Mouse (Mus musculus): ENCODE data around the gene Cyp4x1.

Gene Cyp4x1

GRCm38 (mm10) chr4:115088611-115089338 lies 45.3 kb downstream of the Cyp4x1 start, which contains the start of gene Pdzk1ip1:
Gene Pdzk1ip1, plus strand, starts transcription at chr4:115088708.
- DNase-seq = no peak

GRCm38 (mm10) chr4:115086763-115087415 lies 47.2 kb downstream of the Cyp4x1 start:
- DNase-seq = no peak

DNA sequence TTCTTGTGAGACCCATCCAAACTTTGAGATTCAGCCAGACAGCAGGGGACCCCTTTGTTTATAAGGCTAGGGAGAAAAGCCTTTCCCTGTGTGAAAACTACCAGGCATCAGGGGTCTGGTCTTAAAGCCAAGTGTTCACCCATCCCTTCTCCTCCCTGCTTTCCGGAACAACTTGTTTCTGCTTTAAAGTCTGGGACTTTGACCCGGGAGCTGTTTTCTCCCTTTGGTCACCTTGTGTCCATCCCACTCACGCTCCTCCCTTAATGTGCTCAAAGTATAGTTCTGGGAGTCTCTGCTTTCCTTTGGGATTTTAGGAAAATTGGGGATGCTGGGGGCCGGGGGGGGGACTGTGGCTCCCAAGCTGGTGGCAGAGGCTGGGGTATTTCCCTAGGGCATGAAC lies 47.8 kb downstream of the Cyp4x1 start:
- DNase-seq = no peak

- peak; percentile 35 for DNase-seq
Measured at GRCm38 (mm10) chr4:115085522-115086095, 48.5 kb downstream of the Cyp4x1 start.

DNA sequence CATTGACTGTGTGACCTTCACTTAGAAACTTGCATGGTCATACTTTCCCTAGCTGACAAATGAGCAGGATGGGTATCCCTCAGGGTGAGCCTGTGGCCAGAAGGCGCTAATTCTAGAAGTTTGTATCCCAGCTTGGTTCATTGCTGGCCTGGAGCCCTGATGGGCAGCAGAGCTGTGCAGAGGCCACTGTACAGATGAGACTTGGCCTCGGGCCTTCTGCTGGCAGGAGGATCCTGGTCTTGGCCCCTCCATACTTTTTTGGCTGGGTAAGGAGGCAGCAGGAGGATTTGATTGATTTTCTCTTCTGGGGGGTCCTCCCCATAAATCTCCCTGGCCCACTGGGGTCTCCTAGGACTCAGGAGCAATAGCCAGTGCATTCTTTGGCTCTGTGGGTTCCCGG lies 51.0 kb downstream of the Cyp4x1 start:
- DNase-seq = no peak

- no peak for DNase-seq
Measured at GRCm38 (mm10) chr4:115079821-115080349, 54.2 kb downstream of the Cyp4x1 start.

GRCm38 (mm10) chr4:115078892-115079820 lies 54.9 kb downstream of the Cyp4x1 start:
- no peak for DNase-seq

DNA sequence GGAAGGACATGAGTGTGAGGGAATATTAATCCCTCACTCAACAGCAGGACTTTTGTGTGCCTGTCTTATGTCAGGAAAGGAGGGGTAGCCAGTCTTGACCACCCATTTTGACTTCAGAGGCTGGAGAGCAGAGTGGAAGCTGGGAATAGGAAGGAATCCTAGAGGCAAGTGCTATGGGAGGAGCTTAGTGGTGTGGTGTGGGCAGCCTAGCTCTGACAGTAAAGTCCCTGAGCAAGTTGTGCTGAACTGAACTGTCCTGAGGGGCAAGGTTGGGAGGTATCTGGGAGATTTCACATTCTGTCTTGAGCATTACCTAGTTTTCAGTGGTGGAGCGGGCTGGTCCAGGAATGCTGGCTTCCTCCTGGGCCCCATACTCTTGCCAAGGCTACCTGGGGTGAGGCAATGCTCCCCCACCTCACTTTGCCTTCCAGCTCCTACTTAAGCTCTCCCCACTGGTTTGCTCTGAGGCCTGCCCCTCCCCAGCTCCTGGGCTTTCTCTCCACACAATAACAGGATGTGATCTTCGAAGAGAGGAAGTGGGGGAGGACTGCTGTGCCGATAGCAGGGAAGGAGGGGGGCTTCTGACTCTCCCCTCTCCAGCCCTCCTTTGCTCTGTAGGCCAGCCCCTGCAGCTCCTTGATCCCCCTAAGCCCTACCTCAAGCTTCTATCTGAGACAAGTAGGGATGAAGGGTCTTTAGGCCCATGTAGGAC lies 58.7 kb downstream of the Cyp4x1 start:
- no peak for DNase-seq

DNA sequence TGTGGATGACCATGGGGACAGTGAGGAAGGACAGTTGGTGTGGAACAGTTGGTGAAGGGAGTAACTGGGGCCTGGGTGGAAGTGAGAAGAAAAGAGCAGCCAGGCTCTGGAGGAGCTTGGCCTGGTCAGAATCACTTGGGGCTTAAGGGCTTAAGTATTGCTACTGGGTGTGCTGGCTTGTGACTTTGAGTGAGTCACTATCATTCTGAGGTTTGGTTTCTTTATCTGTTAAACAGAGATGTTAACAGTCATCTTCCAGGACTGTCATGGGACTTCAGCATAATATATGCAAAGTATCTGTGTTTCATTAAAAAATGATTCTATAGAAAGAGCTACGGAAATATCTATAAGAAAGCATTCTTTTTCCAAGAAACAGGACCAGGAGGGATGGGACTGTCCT lies 59.3 kb downstream of the Cyp4x1 start:
- no peak for DNase-seq

DNA sequence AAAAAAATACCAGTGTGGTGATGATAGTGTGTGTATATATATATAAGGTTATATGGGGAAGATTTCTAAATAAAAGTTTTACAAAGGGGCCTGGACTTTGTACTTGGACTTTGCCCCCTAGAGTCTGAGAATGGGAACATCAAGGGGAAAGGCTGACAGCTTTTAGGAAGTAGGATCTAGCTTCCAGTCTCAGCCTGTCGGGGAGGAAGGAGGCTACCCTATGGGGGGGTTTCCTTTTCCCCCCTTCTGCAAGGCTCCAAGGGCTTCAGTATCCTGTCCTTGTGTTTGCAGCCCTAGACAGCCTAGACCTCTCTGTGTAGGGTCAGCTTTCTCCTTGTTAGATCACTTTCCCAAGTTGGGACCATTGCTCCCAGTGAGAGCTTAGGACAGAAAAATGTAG lies 62.4 kb downstream of the Cyp4x1 start:
- DNase-seq = no peak

DNA sequence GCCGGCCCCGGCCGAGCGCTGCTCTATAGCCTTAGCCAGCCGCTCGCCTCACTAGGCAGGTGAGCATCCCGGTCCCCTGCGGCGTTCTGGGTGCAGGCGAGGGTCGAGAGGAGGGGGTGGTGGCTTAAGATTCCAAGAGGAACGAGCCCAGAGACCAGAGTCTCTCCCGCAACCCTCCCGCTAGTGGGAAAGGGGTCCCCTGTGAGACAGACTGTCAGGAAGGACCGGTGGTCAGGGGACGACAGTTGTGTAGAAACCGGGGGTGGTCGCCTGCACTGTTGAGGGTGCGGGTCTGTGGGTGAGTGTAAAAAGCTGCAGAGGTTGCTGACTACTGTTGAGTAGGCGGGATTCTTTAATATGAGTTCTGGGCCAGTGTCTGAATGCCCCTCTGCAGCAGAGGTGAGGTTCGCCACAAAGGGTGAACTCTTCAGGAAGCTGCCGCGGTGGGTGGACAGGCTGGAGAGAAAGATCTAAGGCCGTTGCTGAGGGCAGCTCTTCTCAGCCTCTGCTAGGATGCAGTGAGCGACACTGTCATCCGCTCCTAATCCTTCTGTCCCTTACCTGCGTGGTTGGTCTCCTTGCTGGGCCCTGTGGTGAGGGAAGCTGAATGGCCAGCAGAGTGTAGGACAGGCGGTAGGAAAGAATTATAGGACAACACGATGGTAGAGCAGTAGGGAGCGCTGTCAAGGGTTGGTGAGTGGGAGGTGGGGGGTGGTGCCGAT lies 70.4 kb downstream of the Cyp4x1 start:
- DNase-seq = no peak

DNA sequence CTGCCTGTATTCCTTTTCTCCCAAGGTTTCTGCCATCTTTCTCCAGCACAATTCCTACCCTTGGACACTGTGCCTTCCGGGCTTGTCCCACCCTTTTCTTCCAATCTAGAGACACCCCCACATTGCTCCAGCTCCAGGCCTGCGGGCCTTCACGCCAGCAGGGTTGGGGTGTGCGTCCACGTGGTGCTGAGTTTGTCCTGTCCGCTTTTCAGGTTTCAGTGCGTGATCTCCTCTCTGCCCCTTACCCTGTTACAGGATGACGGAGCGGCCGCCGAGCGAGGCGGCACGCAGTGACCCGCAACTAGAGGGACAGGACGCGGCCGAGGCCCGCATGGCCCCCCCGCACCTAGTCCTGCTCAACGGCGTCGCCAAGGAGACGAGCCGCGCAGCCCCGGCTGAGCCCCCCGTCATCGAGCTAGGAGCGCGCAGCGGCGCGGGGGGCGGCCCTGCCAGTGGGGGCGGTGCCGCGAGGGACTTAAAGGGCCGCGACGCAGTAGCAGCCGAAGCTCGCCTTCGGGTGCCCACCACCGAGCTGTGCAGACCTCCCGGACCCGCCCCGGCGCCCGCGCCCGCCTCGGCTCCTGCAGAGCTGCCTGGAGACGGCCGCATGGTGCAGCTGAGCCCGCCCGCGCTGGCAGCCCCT lies 71.1 kb downstream of the Cyp4x1 start:
- DNase-seq = no peak

GRCm38 (mm10) chr4:115062540-115062874 lies 71.6 kb downstream of the Cyp4x1 start:
- DNase-seq = no peak

- DNase-seq = no peak
Measured at GRCm38 (mm10) chr4:115060753-115061152, 73.3 kb downstream of the Cyp4x1 start.

GRCm38 (mm10) chr4:115059871-115060270 lies 74.2 kb downstream of the Cyp4x1 start:
- DNase-seq = no peak

DNA sequence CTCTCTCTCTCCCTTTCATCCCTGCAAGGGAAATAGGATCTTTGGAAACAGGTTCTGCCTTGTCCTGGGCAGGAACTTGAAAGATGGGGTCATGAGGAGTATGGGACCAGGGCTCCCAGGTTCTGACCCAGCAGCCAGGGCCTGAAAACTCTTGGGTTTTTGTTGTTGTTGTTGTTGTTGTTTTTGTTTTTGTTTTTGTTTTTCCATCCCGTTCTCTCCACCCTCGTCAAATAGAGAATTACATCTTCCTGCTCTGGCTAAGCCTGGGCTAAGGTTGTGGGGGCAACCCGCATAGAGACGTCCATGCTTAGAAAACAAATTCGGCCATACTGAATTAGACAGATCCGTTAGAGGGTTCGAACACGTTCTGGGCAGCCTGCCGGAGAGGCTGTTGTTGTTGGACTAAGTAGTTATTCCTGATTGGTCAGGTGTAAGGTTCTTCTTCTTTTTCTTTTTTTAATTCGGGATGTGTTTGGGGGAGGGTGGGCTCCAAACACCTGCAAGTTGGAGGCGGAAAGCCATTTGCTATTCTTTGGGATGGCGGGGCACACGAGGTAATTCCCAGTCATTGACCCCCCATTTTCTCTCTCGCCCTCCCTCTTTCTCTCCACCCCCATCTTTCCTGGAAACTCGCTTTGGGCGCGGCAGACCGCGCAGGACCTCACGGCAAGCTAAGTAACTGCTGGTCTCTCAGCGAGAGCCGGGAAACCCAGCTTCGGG lies 75.0 kb downstream of the Cyp4x1 start:
- DNase-seq = no peak

GRCm38 (mm10) chr4:115058317-115058761 lies 75.7 kb downstream of the Cyp4x1 start:
- no peak for DNase-seq

- no peak for DNase-seq
Measured at GRCm38 (mm10) chr4:115057674-115058316, 76.3 kb downstream of the Cyp4x1 start.

DNA sequence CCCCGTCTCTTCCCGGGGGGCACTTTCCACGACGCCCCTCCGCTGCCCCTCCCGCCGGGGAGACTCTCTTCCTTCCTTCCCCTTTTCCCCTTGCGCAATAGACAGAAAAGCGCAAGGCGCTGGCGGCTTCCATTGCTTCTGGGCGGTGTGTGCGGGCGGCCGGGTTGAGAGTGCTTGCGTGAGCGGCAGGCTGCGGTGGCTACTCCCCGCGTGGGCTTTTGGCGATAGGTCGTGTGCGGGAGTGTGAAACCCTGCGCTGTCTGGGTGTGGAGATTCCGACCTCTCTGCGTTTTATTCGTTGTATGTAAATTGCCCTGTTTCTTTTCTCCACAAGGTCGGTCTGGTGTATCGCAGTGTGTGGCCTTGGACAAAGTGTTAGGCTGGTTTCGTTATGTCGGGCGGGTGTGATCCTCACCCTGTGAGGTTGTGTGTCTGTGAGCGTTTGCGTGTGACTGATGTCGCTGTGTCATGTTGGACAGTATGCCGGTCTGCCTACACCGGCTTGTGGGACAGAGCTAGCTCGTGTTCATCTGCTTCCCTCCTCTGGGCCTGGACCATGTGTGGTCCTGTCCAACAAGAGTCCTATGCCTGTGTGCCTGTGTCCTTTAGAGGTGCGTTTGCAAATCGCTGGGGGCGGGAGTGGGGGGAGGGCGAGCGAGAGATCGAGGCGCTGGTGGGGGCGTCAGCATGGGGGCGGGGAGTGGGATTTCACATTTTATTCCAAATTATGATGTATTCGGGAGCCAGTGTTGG lies 77.0 kb downstream of the Cyp4x1 start:
- peak; percentile 27 for DNase-seq
